Mouse (Mus musculus) heart, adult 10 weeks (tissue): Measurements from ENCODE around the gene Lrrfip1. TPM values are rescaled to one million over a fixed set of nuclear protein-coding genes. Genes with fewer than 3 reads are reported as not detected.

Experiments
- polyA plus RNA-seq: library from polyadenylated mRNA; stranded (reverse); fragments of 350-450 nt; fragmentation: Illumina TruSeq; extraction: RNeasy Lipid Tissue Mini Kit (QIAGEN cat#74804); gene quantifications from one replicate; pipeline ENCODE4 v1.2.3, GENCODE M21; 2014; ENCODE audit warnings: low read depth, low replicate concordance

Lrrfip1 gene
- 103 TPM for polyA plus RNA-seq

GRCm38 (mm10) chr1:90998268-90998890 is at the start of gene Lrrfip1:
Lrrfip1 (plus strand) TSS chr1:90998737.

GRCm38 (mm10) chr1:90952808-90953207 is 45.7 kb upstream of the Lrrfip1 start, which contains the start of gene Prlh:
Prlh (plus strand) TSS chr1:90953108.

GRCm38 (mm10) chr1:90969347-90969784 is 29.2 kb upstream of the Lrrfip1 start, which contains the start of gene Rab17:
Rab17 (minus strand) TSS chr1:90969661.

GRCm38 (mm10) chr1:91144813-91145212 is 146.3 kb downstream of the Lrrfip1 start, which contains the start of gene Rbm44:
Rbm44 (plus strand) TSS chr1:91145089.

Other genes with a start within 250 kb of the Lrrfip1 start
- 26.4 TPM for gene Col6a3, start 154.8 kb upstream of the Lrrfip1 start, polyA plus RNA-seq
- 0.29 TPM for gene Mlph, start 83.7 kb upstream of the Lrrfip1 start, polyA plus RNA-seq
- not detected for gene Prlh, start 45.6 kb upstream of the Lrrfip1 start, polyA plus RNA-seq
- 2.9 TPM for gene Rab17, start 29.1 kb upstream of the Lrrfip1 start, polyA plus RNA-seq
- not detected for gene Rbm44, start 146.4 kb downstream of the Lrrfip1 start, polyA plus RNA-seq
- 10.2 TPM for gene Ramp1, start 181.1 kb downstream of the Lrrfip1 start, polyA plus RNA-seq